Mouse (Mus musculus) frontal cortex, postnatal 14 days (tissue): ENCODE measurements around the gene Scd2.
"Not testable (repeated sequence)": the region's sequence is repeated elsewhere in the genome, so short reads cannot be mapped to it uniquely, and the experiment has no call there.

Experiments
- DNase-seq, 2 experiments: peaks; one replicate each; pipeline ENCODE4 v3.0.0; 2022; ENCODE audit warnings: low spot score in 2 of 2

Gene Scd2

GRCm38 (mm10) chr19:44292941-44293768, at the start of gene Scd2:
Gene Scd2, plus strand, starts transcription at chr19:44293674.
- no peak for DNase-seq

GRCm38 (mm10) chr19:44245761-44246171, 47.7 kb upstream of the Scd2 start:
- DNase-seq = no peak

GRCm38 (mm10) chr19:44246341-44246911, 47.0 kb upstream of the Scd2 start:
- no peak for DNase-seq

- no peak for DNase-seq
Observed at GRCm38 (mm10) chr19:44247281-44248080, 46.0 kb upstream of the Scd2 start.

GRCm38 (mm10) chr19:44248081-44248853, 45.2 kb upstream of the Scd2 start:
- peak; percentile 88 to 92 for DNase-seq

- no peak for DNase-seq
Observed at GRCm38 (mm10) chr19:44248854-44249351, 44.6 kb upstream of the Scd2 start.

GRCm38 (mm10) chr19:44251138-44251537, 42.3 kb upstream of the Scd2 start:
- not testable (repeated sequence) for DNase-seq

- no peak for DNase-seq
Observed at GRCm38 (mm10) chr19:44251936-44252558, 41.4 kb upstream of the Scd2 start.

GRCm38 (mm10) chr19:44254106-44254505, 39.4 kb upstream of the Scd2 start:
- not testable (repeated sequence) for DNase-seq

GRCm38 (mm10) chr19:44257377-44257966, 36.0 kb upstream of the Scd2 start:
- DNase-seq = no peak

GRCm38 (mm10) chr19:44259484-44259883, 34.0 kb upstream of the Scd2 start:
- no peak for DNase-seq

GRCm38 (mm10) chr19:44260487-44260886, 33.0 kb upstream of the Scd2 start:
- no peak for DNase-seq

- no peak for DNase-seq
Observed at GRCm38 (mm10) chr19:44261774-44262173, 31.7 kb upstream of the Scd2 start.

GRCm38 (mm10) chr19:44263581-44263980, 29.9 kb upstream of the Scd2 start:
- no peak for DNase-seq

GRCm38 (mm10) chr19:44264226-44264625, 29.2 kb upstream of the Scd2 start:
- DNase-seq = no peak

GRCm38 (mm10) chr19:44265300-44265699, 28.2 kb upstream of the Scd2 start:
- DNase-seq = no peak

- no peak for DNase-seq
Observed at GRCm38 (mm10) chr19:44265911-44266337, 27.6 kb upstream of the Scd2 start.

- no peak for DNase-seq
Observed at GRCm38 (mm10) chr19:44266458-44266823, 27.0 kb upstream of the Scd2 start.

- DNase-seq = peak; percentile 83 to 84
Observed at GRCm38 (mm10) chr19:44266824-44267498, 26.5 kb upstream of the Scd2 start.

- no peak for DNase-seq
Observed at GRCm38 (mm10) chr19:44267499-44268002, 25.9 kb upstream of the Scd2 start.
